Mouse (Mus musculus) spleen, adult 18-20 months (tissue): ENCODE results near the gene Krt81.

Experiments used
- DNase-seq, 2 experiments: peaks; one replicate each; pipeline ENCODE4 v3.0.0; 2022; ENCODE audit warnings: mixed read lengths in 2 of 2

Krt81 gene

GRCm38 (mm10) chr15:101463651-101464050, at the start of gene Krt81:
Krt81 (minus strand) TSS chr15:101463751.
- DNase-seq = no peak

- DNase-seq = no peak
Measured at GRCm38 (mm10) chr15:101508247-101508646, 44.7 kb upstream of the Krt81 start.

DNA sequence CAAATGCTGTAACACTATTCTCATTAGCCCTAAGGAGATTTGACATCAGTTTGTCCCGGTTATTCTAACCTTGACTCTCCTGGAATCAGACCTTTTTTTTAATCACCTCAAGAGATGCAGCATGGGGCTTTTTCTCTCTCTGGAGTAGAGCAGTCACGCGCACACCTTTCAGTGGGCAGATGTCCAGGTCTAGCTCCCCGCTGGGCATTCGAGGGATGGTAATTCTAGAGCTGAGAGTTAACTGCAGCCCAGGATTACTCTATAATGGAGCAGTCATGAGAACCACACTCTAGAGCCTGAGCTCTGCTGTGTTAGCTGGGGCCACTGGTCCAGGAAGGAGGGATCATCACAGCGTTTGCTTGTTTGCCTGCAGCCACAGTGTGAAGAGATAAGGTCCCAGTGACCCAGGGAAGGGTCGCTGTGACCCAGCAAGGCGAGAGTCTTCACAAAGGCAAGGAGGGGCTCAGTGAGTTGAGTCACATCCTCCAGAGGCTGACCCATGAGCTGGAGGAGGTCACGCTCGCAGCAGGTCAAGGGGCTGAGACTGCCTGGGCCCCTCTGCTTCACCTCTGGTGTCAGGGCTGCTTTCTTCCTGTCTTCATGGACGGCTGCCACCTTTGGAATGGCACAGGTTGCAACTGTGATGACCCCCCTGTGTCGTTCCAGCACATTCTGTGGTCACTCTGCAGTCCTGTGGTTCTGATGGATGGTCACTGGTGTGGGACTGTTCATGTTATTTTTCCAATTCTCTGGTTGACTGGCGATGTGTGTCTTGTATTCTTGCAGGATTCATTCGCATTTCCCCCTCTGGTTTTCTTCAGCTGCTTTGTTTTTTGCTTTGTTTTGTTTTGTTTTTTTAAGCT, 43.6 kb upstream of the Krt81 start:
- no peak for DNase-seq

GRCm38 (mm10) chr15:101497181-101497580, 33.6 kb upstream of the Krt81 start:
- no peak for DNase-seq

GRCm38 (mm10) chr15:101495266-101495665, 31.7 kb upstream of the Krt81 start:
- DNase-seq = no peak

GRCm38 (mm10) chr15:101494203-101494602, 30.7 kb upstream of the Krt81 start:
- no peak for DNase-seq

DNA sequence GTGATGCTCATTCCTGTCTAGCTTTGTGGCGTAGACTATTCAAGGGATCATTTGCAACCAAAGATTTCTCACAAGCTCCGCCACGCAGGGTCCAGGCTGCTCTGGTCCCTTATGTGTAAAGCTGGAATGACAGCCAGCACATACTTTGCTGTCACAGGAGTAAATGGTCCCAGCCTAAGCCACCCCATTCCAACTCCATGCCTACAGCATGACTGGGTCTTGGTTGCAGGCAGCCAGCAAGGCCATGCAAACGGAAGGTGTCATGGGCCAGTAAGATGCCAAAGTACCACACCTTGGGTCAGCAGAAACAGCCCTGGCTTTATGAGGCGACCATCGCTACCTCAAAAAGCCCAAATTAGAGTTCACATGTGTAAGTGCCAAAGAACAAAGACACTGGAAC, 30.2 kb upstream of the Krt81 start:
- DNase-seq = no peak

- DNase-seq = no peak
Measured at GRCm38 (mm10) chr15:101492718-101493117, 29.2 kb upstream of the Krt81 start.

GRCm38 (mm10) chr15:101491431-101491830, 27.9 kb upstream of the Krt81 start, which contains the start of gene Krt83:
Krt83 (minus strand) TSS chr15:101491512.
- no peak for DNase-seq

DNA sequence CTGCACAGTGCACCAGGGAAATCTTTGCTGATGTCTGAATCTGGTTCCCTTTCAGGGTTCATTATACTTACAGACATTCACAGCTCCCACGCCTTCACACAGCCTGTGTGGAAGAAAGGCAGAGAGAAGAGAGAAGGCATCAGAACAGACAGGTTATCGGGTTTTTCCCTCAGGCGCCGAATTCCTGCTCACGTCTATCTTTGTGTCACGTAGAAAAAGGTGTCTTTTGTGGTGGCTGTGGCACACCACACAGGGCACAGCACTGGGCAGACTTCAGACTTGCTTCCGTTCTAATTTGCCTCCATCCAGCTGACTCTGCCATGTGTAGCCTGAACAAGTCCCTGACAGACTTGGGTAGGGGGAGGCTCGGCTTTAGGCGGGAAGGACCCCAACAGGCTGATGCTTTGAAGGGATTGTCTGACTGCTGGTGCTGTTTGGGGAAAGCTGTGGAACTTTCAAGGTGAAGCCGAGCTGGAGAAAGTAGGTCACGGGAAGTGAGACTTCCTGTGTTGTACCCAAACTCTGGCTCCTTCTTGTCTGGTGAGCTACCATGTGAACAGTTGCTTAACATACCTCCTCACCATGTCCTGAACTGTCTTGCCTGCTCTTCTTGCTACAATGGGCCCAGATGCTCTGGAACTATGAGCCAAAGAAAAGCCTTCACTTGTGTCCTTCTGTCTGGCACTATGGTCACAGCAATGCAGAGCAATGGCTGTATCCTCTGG, 22.5 kb upstream of the Krt81 start:
- peak in 1 of 2 experiments; percentile 2 for DNase-seq

DNA sequence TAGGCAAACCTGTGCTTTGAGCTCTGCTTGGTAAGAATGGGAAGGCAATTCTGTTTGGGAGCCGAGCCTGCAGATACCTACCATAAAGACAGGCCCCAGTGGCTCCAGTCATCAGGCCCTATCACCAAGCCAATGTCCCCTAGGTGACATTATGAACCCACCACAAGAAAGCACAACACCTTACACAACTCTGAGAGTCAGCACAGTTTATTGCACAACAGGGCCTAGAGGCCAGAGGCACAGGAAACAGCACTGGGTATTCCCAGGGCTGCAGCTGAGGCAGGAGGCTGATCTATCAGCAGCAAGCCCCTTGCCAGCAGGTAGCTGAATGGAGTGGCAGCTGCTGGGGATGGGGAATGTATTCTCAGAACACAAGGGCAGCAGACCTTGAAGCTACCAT, 21.4 kb upstream of the Krt81 start:
- DNase-seq = no peak

- DNase-seq = no peak
Measured at GRCm38 (mm10) chr15:101483646-101484045, 20.1 kb upstream of the Krt81 start.

DNA sequence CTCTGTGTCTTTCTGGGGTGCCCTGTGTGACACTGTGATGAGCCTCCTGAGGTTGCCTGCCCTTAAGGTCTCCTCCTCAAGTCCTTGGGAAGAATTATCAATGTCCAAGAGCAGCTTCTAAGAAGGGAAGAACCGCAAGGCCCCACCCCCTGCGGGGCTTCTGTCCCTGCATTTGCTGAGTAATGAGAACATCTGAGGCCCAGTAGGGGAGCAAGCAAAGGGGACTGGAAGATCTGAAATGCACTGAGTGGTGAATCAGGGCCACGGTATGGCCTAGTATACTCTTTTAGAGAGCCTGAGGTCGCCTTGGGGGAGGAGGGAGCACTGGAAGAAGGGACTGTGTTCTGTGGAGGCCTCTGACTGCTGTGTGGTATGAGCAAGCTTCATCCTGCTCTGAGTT, 18.5 kb upstream of the Krt81 start:
- no peak for DNase-seq

GRCm38 (mm10) chr15:101479666-101480060, 16.1 kb upstream of the Krt81 start:
- no peak for DNase-seq

DNA sequence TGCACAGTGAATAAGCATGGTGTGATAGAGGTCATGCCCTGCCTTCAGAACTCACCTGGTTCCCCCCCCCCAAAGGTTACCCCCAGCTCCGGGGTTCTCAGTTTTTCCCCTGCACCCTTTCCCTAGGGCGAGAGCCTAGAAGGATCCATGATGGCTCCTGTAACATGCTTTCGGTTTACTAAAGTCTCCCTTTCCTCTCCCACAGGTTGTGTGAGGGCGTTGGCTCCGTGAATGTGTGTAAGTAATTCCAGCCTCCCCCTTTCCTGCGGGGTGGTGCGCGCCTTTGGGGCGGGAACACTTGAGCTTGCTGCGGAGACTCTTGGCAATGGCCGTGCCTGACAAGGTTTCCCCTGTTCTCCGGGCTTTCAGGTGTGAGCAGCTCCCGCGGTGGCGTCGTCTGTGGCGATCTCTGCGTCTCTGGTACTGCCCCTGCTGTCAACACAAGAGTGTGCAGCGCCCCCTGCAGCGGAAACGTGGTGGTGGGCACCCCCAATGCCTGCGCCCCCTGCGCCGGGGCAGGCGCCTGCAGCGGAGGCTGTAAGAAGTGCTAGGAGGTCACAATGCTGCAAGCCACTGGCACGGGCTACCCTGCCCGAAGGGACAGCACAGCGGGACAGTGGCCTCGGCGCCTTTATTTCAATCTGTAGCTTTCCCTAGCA, 15.6 kb upstream of the Krt81 start:
- DNase-seq = peak; percentile 8 to 11

DNA sequence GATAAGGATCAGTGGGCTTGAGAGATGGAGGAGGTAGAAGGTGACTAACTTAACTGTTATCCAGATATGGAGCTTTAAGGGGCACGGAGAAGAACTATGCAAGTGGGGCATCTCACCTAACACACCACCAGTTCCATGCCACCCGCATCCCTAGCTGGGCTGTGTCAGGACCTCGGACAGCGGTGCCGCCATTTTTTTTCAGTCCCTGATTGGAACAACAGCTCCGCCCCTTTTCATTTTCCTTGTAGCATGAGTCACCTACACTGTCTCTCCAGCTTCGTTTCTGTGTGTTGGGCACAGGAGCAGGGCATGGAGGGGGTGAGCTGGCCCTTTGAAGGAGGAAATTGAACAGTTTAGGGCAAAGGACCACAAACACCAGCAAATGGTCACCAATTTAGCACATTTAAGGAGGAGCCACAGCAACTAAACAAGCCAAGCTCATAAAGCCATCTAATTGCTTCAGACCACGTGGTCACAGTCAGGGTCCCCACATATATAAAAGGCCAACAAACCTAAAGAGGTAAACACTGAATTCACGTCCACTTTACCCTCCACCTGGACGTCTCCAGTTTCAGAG, 9.5 kb upstream of the Krt81 start, which contains the start of gene Krt86:
Gene Krt86, plus strand, starts transcription at position 527 of the 577 bp plus-strand sequence.
- no peak for DNase-seq

DNA sequence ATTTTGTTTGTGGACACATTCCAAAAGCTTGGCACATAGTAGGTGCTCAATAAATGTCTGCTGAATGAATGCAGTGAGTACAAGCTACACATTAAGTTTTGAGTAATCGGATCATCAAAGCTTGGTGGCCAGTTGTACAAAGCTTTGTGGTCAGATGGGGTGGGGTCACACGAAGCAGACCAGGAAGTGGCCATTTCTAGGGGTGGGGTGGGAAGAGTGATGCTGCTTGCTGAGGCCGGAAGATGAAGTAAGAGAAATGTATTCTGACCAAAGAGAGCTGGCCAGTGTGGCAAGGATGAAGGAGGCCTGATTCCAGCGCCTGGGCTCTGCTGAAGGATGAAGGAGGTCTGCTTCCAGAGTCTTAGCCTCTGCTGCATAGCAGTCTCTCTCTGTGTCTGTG, 5.5 kb upstream of the Krt81 start:
- DNase-seq = no peak

DNA sequence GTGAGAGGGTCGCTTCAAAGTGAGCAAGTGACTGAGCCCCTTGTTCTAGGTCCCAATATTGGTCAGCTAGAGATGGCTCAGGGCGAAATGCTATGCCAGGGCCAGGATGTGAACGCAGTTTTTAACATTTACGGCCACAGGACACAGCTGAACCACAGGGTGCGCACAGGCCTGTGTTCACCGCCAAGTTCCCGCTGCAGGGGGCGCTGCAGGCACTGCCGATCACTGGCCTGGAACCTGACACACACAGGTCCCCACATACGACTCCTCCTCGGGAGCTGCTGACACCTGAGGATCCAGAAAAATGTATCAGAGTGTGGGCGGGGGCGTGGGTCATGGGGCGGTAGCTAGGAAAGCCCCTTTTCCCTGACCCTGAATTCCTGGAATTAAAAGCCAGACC, 4.3 kb downstream of the Krt81 start:
- no peak for DNase-seq

DNA sequence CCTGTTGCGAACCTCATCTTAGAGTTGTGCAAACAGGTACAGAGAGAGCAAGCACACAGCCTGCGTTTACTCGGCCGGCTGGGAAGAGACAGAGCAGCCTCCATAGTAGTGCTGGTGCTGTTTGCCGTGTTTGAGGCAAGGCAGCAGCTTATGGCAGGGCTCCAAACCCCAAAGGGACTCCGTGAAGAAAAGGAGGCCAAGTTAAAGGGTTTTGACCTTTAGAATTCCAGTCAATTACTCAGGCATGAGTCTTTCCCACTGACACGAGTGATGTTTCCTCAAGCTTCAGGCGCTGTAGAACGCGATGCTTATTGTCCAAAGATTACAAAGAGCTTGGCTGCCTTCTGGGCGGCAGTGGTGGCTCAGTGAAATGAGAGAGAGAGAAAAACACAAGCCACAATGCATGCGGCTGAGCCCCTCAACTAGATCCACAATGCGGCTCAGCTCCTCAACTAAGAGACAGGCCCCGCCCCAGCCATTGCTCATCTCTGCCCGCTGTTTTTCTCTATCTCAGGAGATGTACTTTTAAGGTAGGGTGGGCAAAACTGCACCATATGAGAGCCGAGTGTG, 5.1 kb downstream of the Krt81 start:
- DNase-seq = no peak

DNA sequence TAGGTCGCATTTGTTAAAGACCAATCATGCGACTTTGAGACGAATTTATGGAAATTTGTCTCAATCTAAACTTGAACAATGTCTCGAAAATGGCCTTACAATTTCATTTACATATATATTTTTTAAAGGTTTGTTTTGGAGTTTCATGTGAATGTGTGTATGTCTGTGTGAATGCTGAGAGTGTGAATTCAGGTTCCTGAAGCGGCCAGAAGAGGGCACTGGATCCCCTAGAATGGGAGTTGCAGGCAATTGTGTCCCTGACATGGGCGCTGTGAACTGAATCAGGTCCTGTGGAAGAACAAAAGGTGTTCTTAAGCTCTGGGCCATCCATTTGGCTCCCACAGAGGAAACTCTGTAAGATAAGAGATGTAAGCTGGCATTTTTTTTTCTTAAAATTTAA, 7.7 kb downstream of the Krt81 start:
- no peak for DNase-seq

- DNase-seq = no peak
Measured at GRCm38 (mm10) chr15:101455292-101455691, 8.3 kb downstream of the Krt81 start.

GRCm38 (mm10) chr15:101454774-101455173, 8.8 kb downstream of the Krt81 start:
- no peak for DNase-seq
